Mouse (Mus musculus) G1E (cell line): ENCODE data around the gene Hs6st3. TPM values are rescaled to one million over a fixed set of nuclear protein-coding genes. Genes with fewer than 3 reads are reported as not detected.

ENCODE experiments used
- ATAC-seq: 2 replicates; pipeline ENCODE4 v1.8.0; 2016; ENCODE audit warnings: mild to moderate bottlenecking; ENCODE audit not compliant: insufficient number of reproducible peaks, poor library complexity, low FRiP score, severe bottlenecking; ENCODE audit errors: extremely low read depth
- DNase-seq: peaks from one replicate; pipeline ENCODE4 v3.0.0; 2012; ENCODE audit warnings: low spot score
- H3K27me3 ChIP-seq: 2 replicates; pipeline ENCODE4 v1.6.1; 2012; ENCODE audit warnings: mild to moderate bottlenecking, low read length, inconsistent platforms; ENCODE audit not compliant: insufficient read depth
- H3K36me3 ChIP-seq: replicated peaks from 2 replicates; pipeline ENCODE3; 2012; ENCODE audit warnings: mild to moderate bottlenecking, inconsistent platforms
- H3K4me1 ChIP-seq: 2 replicates; pipeline ENCODE4 v1.6.1; 2012; ENCODE audit warnings: low read depth, low read length, inconsistent platforms, mixed read lengths; ENCODE audit not compliant: insufficient read depth
- H3K4me3 ChIP-seq: 2 replicates; pipeline ENCODE4 v1.5.1; 2012; ENCODE audit warnings: low read depth, mild to moderate bottlenecking, inconsistent platforms, low read length, moderate library complexity, mixed read lengths
- H3K9me3 ChIP-seq: replicated peaks from 2 replicates; pipeline ENCODE4 v1.6.1; 2012; ENCODE audit warnings: inconsistent platforms
- CTCF ChIP-seq: IDR thresholded peaks from 2 replicates; pipeline ENCODE4 v1.5.1; 2012; ENCODE audit warnings: low read depth, low read length, inconsistent platforms, mixed read lengths
- GATA1 ChIP-seq: IDR thresholded peaks from 2 replicates; pipeline ENCODE4 v1.6.1; 2012; ENCODE audit warnings: borderline replicate concordance, low read length, inconsistent platforms, mixed read lengths
- GATA2 ChIP-seq: IDR thresholded peaks from 2 replicates; pipeline ENCODE4 v1.6.1; 2012; ENCODE audit warnings: low read depth, low read length, inconsistent platforms, borderline replicate concordance
- POLR2AphosphoS5 ChIP-seq: IDR thresholded peaks from 2 replicates; pipeline ENCODE4 v1.6.1; 2012; ENCODE audit warnings: low read depth, low read length, inconsistent platforms; ENCODE audit not compliant: insufficient replicate concordance
- TAL1 ChIP-seq: conservative IDR thresholded peaks from 2 replicates; pipeline ENCODE4 v1.6.1; 2012; ENCODE audit warnings: low read depth, low read length, inconsistent platforms, mixed read lengths
- polyA plus RNA-seq: library from polyadenylated mRNA; stranded (reverse); fragments of >175 nt; gene quantifications from 2 replicates; pipeline ENCODE4 v1.2.3, GENCODE M21; 2012
- total RNA-seq, 2 experiments: library from RNA; stranded (forward) in 1 of 2; stranded (reverse) in 1 of 2; fragments of 200-1000 nt in 1 of 2; fragments of >200 nt in 1 of 2; fragmentation: Nextera tagmentation in 1 of 2; gene quantifications; 2 replicates each; pipeline ENCODE4 v1.2.3; 2014 to 2017

The Hs6st3 gene
- total and polyA plus RNA-seq, 3 experiments = 0.11 TPM; not detected in 2

DNA sequence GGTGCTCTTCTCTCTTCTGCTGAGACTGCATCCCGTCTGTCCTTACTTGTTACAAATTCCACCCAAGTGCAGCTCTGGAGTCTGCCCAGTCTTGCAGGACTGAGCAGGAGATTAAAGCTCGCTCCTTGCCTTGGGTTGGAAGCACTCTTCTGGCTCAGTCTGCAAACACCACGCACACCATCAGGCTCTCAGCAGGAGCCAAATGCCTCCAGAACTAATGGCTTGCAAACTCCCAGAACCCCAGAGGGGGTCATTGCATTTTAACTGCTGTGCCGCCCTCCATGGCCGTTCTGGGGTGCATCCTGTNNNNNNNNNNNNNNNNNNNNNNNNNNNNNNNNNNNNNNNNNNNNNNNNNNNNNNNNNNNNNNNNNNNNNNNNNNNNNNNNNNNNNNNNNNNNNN is 714.0 kb downstream of the Hs6st3 start:
- TF ChIP-seq TAL1 (no peak), GATA1 (no peak), POLR2AphosphoS5 (no peak), CTCF (no peak), GATA2 (no peak)
- H3K36me3 ChIP-seq = no peaks in the 10 kb centered on the region
- H3K4me1 ChIP-seq = no peaks in the 10 kb centered on the region
- DNase-seq = no peak
- no peaks in the 10 kb centered on the region for H3K27me3 ChIP-seq
- no peak overlapping the region for H3K4me3 ChIP-seq
- H3K9me3 ChIP-seq = peaks cover 63% of the 10 kb centered on the region
- no peak for ATAC-seq

DNA sequence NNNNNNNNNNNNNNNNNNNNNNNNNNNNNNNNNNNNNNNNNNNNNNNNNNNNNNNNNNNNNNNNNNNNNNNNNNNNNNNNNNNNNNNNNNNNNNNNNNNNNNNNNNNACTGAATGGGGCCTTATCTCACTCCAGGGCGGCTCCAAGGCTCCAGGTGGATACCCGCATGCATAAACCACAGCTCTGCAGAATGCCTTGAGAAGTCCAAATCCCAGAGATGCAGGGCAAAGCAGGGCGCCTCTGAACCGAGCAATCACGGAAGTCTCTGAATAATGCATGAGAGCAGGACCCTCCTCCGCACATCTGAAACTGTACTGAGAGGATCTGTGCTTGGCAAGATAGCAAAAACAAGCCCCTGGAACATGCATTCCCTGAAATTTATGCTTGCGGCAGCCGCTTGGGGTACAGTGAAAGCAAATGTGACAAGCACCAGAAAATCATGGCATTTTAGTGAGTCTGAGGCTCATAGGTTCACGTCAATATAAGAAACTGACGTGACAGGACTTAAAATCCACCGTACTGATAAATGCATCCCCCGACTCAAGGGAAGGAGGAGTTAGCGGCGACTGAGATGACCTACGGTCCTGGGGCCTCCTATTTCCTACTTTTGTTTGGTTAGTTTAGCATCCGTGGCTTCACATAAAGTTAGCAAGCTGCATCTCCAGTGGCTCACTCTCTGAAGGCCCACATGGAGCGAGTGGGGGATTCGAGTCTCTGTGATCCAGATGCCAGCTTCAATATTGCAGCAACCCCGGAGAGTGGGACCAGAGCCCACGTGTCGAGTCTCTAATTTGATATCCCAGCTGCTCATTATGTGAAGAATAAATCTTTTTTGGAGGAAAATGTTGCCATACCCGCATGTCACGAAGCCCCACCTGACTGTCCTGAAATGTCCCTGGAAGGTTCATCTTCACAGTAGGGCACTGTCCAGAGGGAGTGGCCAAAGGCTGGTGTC is 719.5 kb downstream of the Hs6st3 start:
- Histone ChIP-seq H3K4me1 (no peaks in the 10 kb centered on the region), H3K4me3 (no peak overlapping the region), H3K9me3 (peaks cover 58% of the 10 kb centered on the region), H3K36me3 (no peaks in the 10 kb centered on the region), H3K27me3 (no peaks in the 10 kb centered on the region)
- DNase-seq = no peak
- no peak for ATAC-seq
- TF ChIP-seq GATA1 (no peak), GATA2 (no peak), POLR2AphosphoS5 (no peak), CTCF (no peak), TAL1 (no peak)

DNA sequence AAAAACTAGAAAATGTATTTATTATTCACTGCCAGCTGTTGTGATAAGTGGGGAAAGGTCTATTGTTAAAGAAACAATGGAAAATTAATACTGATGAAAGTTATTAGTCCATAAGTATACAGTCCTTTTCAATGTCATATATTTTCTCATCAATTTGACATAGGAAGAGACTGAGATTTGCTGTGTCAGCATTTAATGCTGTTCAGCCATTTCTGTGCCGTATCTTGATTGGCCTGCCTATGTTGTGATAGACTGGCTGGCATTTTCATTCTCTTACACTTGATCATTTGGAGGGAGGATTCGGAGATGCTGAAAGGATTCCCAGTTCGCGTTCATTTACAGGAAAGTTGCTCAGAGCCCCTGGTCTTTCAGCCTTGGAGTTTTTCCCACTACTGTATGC is 735.5 kb downstream of the Hs6st3 start:
- Histone ChIP-seq H3K9me3 (peaks cover 56% of the 10 kb centered on the region), H3K4me3 (no peak overlapping the region), H3K36me3 (no peaks in the 10 kb centered on the region), H3K27me3 (no peaks in the 10 kb centered on the region), H3K4me1 (no peaks in the 10 kb centered on the region)
- DNase-seq (no peak), ATAC-seq (no peak)
- TF ChIP-seq GATA2 = no peak
- no peak for TF ChIP-seq GATA1
- no peak for TF ChIP-seq CTCF
- no peak for TF ChIP-seq TAL1
- TF ChIP-seq POLR2AphosphoS5 = no peak

DNA sequence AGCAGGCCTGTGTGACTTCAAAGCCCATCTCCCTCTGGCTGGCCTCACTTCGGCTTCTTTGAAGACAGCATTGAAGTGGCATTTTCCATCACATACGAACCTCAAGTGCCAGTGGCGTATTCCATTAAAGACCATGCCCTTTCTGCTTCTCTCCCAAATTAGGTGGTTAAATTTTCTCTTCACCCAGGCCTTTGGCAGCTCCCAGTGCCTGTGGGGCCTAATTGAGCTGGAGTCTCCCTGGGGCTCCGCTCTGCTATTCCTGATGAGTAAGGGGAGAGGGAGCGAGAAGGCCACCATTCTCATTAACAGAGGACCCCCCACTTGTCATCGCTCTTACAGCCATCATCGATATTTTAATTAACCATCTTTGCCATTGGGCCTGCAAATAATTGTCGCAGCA is 754.8 kb downstream of the Hs6st3 start:
- Histone ChIP-seq H3K36me3 (no peaks in the 10 kb centered on the region), H3K4me1 (no peaks in the 10 kb centered on the region), H3K9me3 (peaks cover 49% of the 10 kb centered on the region), H3K4me3 (no peak overlapping the region), H3K27me3 (no peaks in the 10 kb centered on the region)
- TF ChIP-seq TAL1 (no peak), POLR2AphosphoS5 (no peak), GATA1 (no peak), CTCF (no peak)
- ATAC-seq = no peak
- DNase-seq = no peak

DNA sequence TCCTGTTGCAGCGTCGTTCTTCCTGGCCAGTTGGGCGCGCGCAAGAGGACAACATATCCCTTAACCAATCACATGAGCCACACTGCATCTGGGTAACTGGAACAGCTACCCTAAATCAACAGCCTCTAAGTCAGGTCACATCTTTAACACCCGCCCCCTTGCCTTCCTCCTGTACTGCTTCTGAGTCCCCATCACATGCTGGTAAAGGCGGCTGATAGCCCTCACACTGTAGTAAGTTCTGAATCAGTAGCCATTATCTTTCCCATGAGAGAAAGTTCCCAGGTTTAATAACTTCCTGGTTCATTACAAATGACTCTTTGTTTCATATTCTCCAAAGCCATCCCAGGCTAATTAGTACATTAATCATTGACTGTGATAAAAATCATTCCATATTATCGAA is 757.0 kb downstream of the Hs6st3 start:
- no peak for TF ChIP-seq TAL1
- TF ChIP-seq CTCF = no peak
- TF ChIP-seq GATA2 = no peak
- TF ChIP-seq GATA1 = no peak
- ATAC-seq = no peak
- no peaks in the 10 kb centered on the region for H3K36me3 ChIP-seq

DNA sequence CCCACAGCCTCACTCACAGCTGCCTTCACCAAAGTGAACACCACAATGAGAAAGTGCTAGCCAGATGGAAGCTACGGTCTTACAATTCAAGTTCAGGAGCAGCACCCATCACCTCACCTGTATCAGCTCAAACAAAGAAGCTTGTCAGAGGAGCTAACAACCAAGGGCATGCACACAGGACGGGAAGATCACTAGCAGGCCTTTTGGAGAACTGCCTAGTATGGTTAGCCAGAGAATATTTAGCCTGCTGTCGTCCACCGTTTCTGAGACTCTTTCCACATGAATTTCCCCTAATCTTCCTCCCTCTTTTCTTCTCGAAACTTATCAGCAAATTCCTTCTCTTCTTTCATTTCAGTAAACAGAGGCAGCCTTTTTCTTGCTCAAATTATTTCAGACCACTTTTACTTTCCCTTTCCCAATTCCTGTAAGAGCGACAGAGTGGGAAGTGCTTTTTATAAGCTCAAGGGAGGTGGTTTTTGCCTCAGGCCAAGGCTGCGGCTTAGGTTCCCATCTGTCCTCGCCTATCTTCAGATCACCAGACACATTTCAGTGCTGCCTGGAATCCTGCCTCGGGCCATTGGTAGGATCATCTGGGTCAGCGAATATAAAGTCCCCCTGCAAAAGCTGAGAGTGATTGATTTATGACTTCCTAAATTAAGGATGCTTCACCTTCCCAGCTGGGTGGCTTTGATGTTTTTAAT is 757.8 kb downstream of the Hs6st3 start:
- Histone ChIP-seq H3K4me3 (no peak overlapping the region), H3K27me3 (no peaks in the 10 kb centered on the region), H3K9me3 (peaks cover 39% of the 10 kb centered on the region), H3K4me1 (no peaks in the 10 kb centered on the region), H3K36me3 (no peaks in the 10 kb centered on the region)
- TF ChIP-seq CTCF (no peak), GATA1 (no peak), POLR2AphosphoS5 (no peak), TAL1 (no peak), GATA2 (no peak)
- DNase-seq (no peak), ATAC-seq (no peak)

More for the DNA sequence above, 757.0 kb downstream of the Hs6st3 start:
- H3K4me3 ChIP-seq = no peak overlapping the region
- no peaks in the 10 kb centered on the region for H3K27me3 ChIP-seq
- H3K4me1 ChIP-seq = no peaks in the 10 kb centered on the region
- DNase-seq = no peak
- H3K9me3 ChIP-seq = peaks cover 39% of the 10 kb centered on the region
